Mouse (Mus musculus) kidney, adult 2 months (tissue): ENCODE measurements around the gene Ctsd. TPM values are rescaled to one million over a fixed set of nuclear protein-coding genes. Genes with fewer than 3 reads are reported as not detected.

Source experiments
- DNase-seq: peaks from one replicate; pipeline ENCODE4 v3.0.0; 2021
- H3K27ac ChIP-seq: fragments of 200-500 bp; 2 replicates; pipeline ENCODE4 v1.5.1; 2012; ENCODE audit warnings: low read depth, low read length, control low read depth, inconsistent platforms; ENCODE audit not compliant: insufficient read depth
- H3K27me3 ChIP-seq: fragments of 200-500 bp; replicated peaks from 2 replicates; pipeline ENCODE4 v1.6.1; 2012; ENCODE audit warnings: mild to moderate bottlenecking, moderate library complexity, low read length, inconsistent platforms; ENCODE audit not compliant: control insufficient read depth, insufficient read depth
- H3K36me3 ChIP-seq: fragments of 200-500 bp; 2 replicates; pipeline ENCODE4 v1.6.1; 2012; ENCODE audit warnings: mild to moderate bottlenecking, moderate library complexity, low read length, inconsistent platforms; ENCODE audit not compliant: control insufficient read depth, insufficient read depth
- H3K4me1 ChIP-seq: fragments of 200-500 bp; 2 replicates; pipeline ENCODE4 v1.6.1; 2011; ENCODE audit warnings: low read length; ENCODE audit not compliant: control insufficient read depth, insufficient read depth
- H3K4me3 ChIP-seq: fragments of 200-500 bp; 2 replicates; pipeline ENCODE4 v1.5.1; 2011; ENCODE audit warnings: mild to moderate bottlenecking, low read depth, low read length, control low read depth; ENCODE audit not compliant: insufficient read depth
- CTCF ChIP-seq: fragments of 200-500 bp; conservative IDR thresholded peaks from 2 replicates; pipeline ENCODE4 v1.5.1; 2011; ENCODE audit warnings: low read depth, mild to moderate bottlenecking, control low read depth, low read length, moderate library complexity, mixed read lengths; ENCODE audit not compliant: insufficient read depth, insufficient read length
- POLR2A ChIP-seq: fragments of 200-500 bp; IDR thresholded peaks from one replicate; pipeline ENCODE4 v1.6.1; 2011; ENCODE audit warnings: low read depth, low read length, control low read depth
- WGBS: fragments of 180-500 bp; shearing (Covaris S2); methylation state at CpG from one replicate; pipeline ENCODE4 v1.1.7; 2018; 5-methylcytosine and 5-hydroxymethylcytosine counted together
- polyA plus RNA-seq: library from polyadenylated mRNA; depleted of rRNA; stranded (reverse); fragments of >200 nt; gene quantifications from 2 replicates; pipeline ENCODE4 v1.2.3, GENCODE M21; 2012

The Ctsd gene
- polyA plus RNA-seq, 1 experiment, result 830 TPM

- no peak overlapping the region for H3K4me3 ChIP-seq
- H3K36me3 ChIP-seq, result peaks cover 7% of the 10 kb centered on the region
- no peak overlapping the region for H3K27ac ChIP-seq
- peaks cover 4% of the 10 kb centered on the region; the same call in 1 of the 2 replicates for H3K4me1 ChIP-seq
- 61% methylated on average over 10 of the region's 10 CpGs for WGBS
- TF ChIP-seq CTCF (no peak), POLR2A (no peak)
- no peaks in the 10 kb centered on the region for H3K27me3 ChIP-seq
- DNase-seq, result no peak
Observed at GRCm38 (mm10) chr7:142384306-142384705, 3.5 kb downstream of the Ctsd start.

GRCm38 (mm10) chr7:142382567-142382966 is 5.3 kb downstream of the Ctsd start, which contains the start of gene Gm49369:
Gene Gm49369 (minus strand): TSS chr7:142382667.
- no peak within 1 kb of the TSS for H3K27ac ChIP-seq
- H3K4me1 ChIP-seq, result peaks cover 4% of the 10 kb centered on the region; the same call in 1 of the 2 replicates
- no peak within 1 kb of the TSS for H3K4me3 ChIP-seq
- WGBS, result 97% methylated on average over 5 of the region's 5 CpGs
- TF ChIP-seq CTCF (no peak), POLR2A (no peak)
- H3K36me3 ChIP-seq, result peaks cover 7% of the 10 kb centered on the region
- DNase-seq, result no peak
- no peaks in the 10 kb centered on the region for H3K27me3 ChIP-seq

- peaks cover 7% of the 10 kb centered on the region for H3K36me3 ChIP-seq
- DNase-seq, result no peak
- WGBS, result 84% methylated on average over 4 of the region's 4 CpGs
- TF ChIP-seq CTCF (no peak), POLR2A (no peak)
- peaks cover 4% of the 10 kb centered on the region; the same call in 1 of the 2 replicates for H3K4me1 ChIP-seq
- H3K4me3 ChIP-seq, result no peak overlapping the region
- no peaks in the 10 kb centered on the region for H3K27me3 ChIP-seq
- H3K27ac ChIP-seq, result no peak overlapping the region
Observed at GRCm38 (mm10) chr7:142381175-142381574, 6.7 kb downstream of the Ctsd start.

- Histone ChIP-seq H3K27ac (no peak overlapping the region), H3K27me3 (no peaks in the 10 kb centered on the region), H3K4me1 (0 out of 2 replicates have a peak, but pooled peaks cover 1% of the 10 kb centered on the region), H3K36me3 (peaks cover 7% of the 10 kb centered on the region), H3K4me3 (no peak overlapping the region)
- TF ChIP-seq POLR2A (no peak), CTCF (no peak)
- 86% methylated on average over 6 of the region's 6 CpGs for WGBS
- DNase-seq, result no peak
Observed at GRCm38 (mm10) chr7:142379186-142379585, 8.7 kb downstream of the Ctsd start.

GRCm38 (mm10) chr7:142377233-142377925 is 10.5 kb downstream of the Ctsd start:
- peaks cover 5% of the 10 kb centered on the region for H3K36me3 ChIP-seq
- WGBS, result 90% methylated on average over 14 of the region's 14 CpGs
- H3K27ac ChIP-seq, result no peak overlapping the region
- no peaks in the 10 kb centered on the region for H3K27me3 ChIP-seq
- H3K4me3 ChIP-seq, result no peak overlapping the region
- no peak for TF ChIP-seq CTCF
- TF ChIP-seq POLR2A, result no peak
- no peak for DNase-seq
- H3K4me1 ChIP-seq, result 0 out of 2 replicates have a peak, but pooled peaks cover 9% of the 10 kb centered on the region

- Histone ChIP-seq H3K27me3 (no peaks in the 10 kb centered on the region), H3K4me3 (no peak overlapping the region), H3K4me1 (0 out of 2 replicates have a peak, but pooled peaks cover 9% of the 10 kb centered on the region), H3K27ac (no peak overlapping the region), H3K36me3 (peaks cover 3% of the 10 kb centered on the region)
- TF ChIP-seq CTCF (no peak), POLR2A (no peak)
- 52% methylated on average over 4 of the region's 4 CpGs for WGBS
- no peak for DNase-seq
Observed at GRCm38 (mm10) chr7:142376096-142376495, 11.7 kb downstream of the Ctsd start.

- H3K27ac ChIP-seq, result peak overlapping the region; percentile 11; the same call in 1 of the 2 replicates
- WGBS, result 37% methylated on average over 6 of the region's 6 CpGs
- 0 out of 2 replicates have a peak, but pooled peaks cover 9% of the 10 kb centered on the region for H3K4me1 ChIP-seq
- TF ChIP-seq POLR2A (no peak), CTCF (no peak)
- H3K4me3 ChIP-seq, result no peak overlapping the region
- H3K36me3 ChIP-seq, result peaks cover 1% of the 10 kb centered on the region
- DNase-seq, result peak; percentile 75
- H3K27me3 ChIP-seq, result no peaks in the 10 kb centered on the region
Observed at GRCm38 (mm10) chr7:142375261-142375724, 12.5 kb downstream of the Ctsd start.
